Mouse (Mus musculus) lung, postnatal 0 days (tissue): ENCODE data around the gene Atp5b. TPM values are rescaled to one million over a fixed set of nuclear protein-coding genes. Genes with fewer than 3 reads are reported as not detected.

Source experiments
- ATAC-seq: fragments of 200-750 bp; cut with Nextera tagmentation; 2 replicates; pipeline ENCODE4 v1.8.0; 2017; ENCODE audit warnings: moderate library complexity
- DNase-seq: peaks from one replicate; pipeline ENCODE4 v3.0.0-alpha.2; 2016; ENCODE audit warnings: low spot score
- H3K27ac ChIP-seq: fragments of 300-500 bp; sonication (generic); 2 replicates; pipeline ENCODE4 v1.5.1; 2014; ENCODE audit warnings: antibody characterized with exemption, mild to moderate bottlenecking, low read length, mixed read lengths
- H3K27me3 ChIP-seq: fragments of 300-500 bp; sonication (generic); replicated peaks from 2 replicates; pipeline ENCODE4 v1.6.1; 2014; ENCODE audit warnings: low read length, mixed read lengths; ENCODE audit not compliant: insufficient read depth
- H3K36me3 ChIP-seq: fragments of 300-500 bp; sonication (generic); 2 replicates; pipeline ENCODE4 v1.6.1; 2014; ENCODE audit warnings: low read length, mixed read lengths; ENCODE audit not compliant: insufficient read depth
- H3K4me1 ChIP-seq: fragments of 300-500 bp; sonication (generic); 2 replicates; pipeline ENCODE4 v1.6.1; 2014; ENCODE audit warnings: antibody characterized with exemption, low read depth, low read length, mixed read lengths; ENCODE audit not compliant: insufficient read depth
- H3K4me2 ChIP-seq: fragments of 300-500 bp; sonication (generic); replicated peaks from 2 replicates; pipeline ENCODE4 v1.6.1; 2014; ENCODE audit warnings: low read depth, mild to moderate bottlenecking, low read length, moderate library complexity, mixed read lengths
- H3K4me3 ChIP-seq: fragments of 300-500 bp; sonication (generic); 2 replicates; pipeline ENCODE4 v1.5.1; 2014; ENCODE audit warnings: low read depth, low read length
- H3K9ac ChIP-seq: fragments of 300-500 bp; sonication (generic); replicated peaks from 2 replicates; pipeline ENCODE4 v1.6.1; 2014; ENCODE audit warnings: low read depth, mild to moderate bottlenecking
- H3K9me3 ChIP-seq: fragments of 300-500 bp; sonication (generic); 2 replicates; pipeline ENCODE4 v1.6.1; 2016; ENCODE audit warnings: low read length, mixed read lengths
- CTCF ChIP-seq: IDR thresholded peaks from 2 replicates; pipeline ENCODE4 v1.5.1; 2016; ENCODE audit warnings: antibody characterized with exemption, mild to moderate bottlenecking
- EP300 ChIP-seq: IDR thresholded peaks from 2 replicates; pipeline ENCODE4 v1.6.1; 2016; ENCODE audit warnings: antibody characterized with exemption, mild to moderate bottlenecking, control low read depth
- WGBS: fragments of 180-500 bp; shearing (Covaris S2); extraction: QIAGEN DNeasy Blood & Tissue Kit; methylation state at CpG from one replicate; pipeline ENCODE4 v1.1.7; 2014; 5-methylcytosine and 5-hydroxymethylcytosine counted together
- polyA plus RNA-seq: library from polyadenylated mRNA; unstranded; fragments of >200 nt; fragmentation: Nextera tagmentation; extraction: Ambion mirVana; gene quantifications from 2 replicates; pipeline ENCODE4 v1.2.1, GENCODE M21; 2015

Atp5b gene
- polyA plus RNA-seq, 1 experiment from 2014 or later: 1,155 TPM

- no peaks in the 10 kb centered on the region for H3K27me3 ChIP-seq
- H3K4me2 ChIP-seq: peak overlapping the region; percentile 74
These were observed 14.5 kb downstream of the Atp5b start for GRCm38 (mm10) chr10:128097587-128097971.

GRCm38 (mm10) chr10:128110103-128110761 is 27.2 kb downstream of the Atp5b start:
- Histone ChIP-seq H3K36me3 (peaks cover 31% of the 10 kb centered on the region), H3K9me3 (no peaks in the 10 kb centered on the region), H3K4me2 (no peak overlapping the region), H3K27ac (no peak overlapping the region), H3K27me3 (no peaks in the 10 kb centered on the region), H3K4me1 (no peaks in the 10 kb centered on the region), H3K9ac (no peak overlapping the region), H3K4me3 (no peak overlapping the region)
- ATAC-seq (no peak), DNase-seq (no peak)
- 80% methylated on average over 4 of the region's 4 CpGs for WGBS
- no peak for TF ChIP-seq EP300
- TF ChIP-seq CTCF: no peak

More at GRCm38 (mm10) chr10:128097587-128097971, 14.5 kb downstream of the Atp5b start:
- H3K27ac ChIP-seq: peak overlapping the region; percentile 88
- H3K36me3 ChIP-seq: no peaks in the 10 kb centered on the region
- H3K9ac ChIP-seq: peak overlapping the region; percentile 94
- under 1% methylated on average over 13 of the region's 13 CpGs for WGBS
- DNase-seq (peak; percentile 76), ATAC-seq (no peak)
- TF ChIP-seq CTCF (no peak), EP300 (0 out of 2 replicates have a peak, but pooled peaks have one; percentile 26)
- peaks cover 12% of the 10 kb centered on the region; the same call in 1 of the 2 replicates for H3K4me1 ChIP-seq
- peak overlapping the region; percentile 97 for H3K4me3 ChIP-seq
- no peaks in the 10 kb centered on the region for H3K9me3 ChIP-seq

GRCm38 (mm10) chr10:128111227-128111626 is 28.2 kb downstream of the Atp5b start:
- Histone ChIP-seq H3K9me3 (no peaks in the 10 kb centered on the region), H3K4me3 (no peak overlapping the region), H3K27me3 (no peaks in the 10 kb centered on the region), H3K4me1 (no peaks in the 10 kb centered on the region), H3K9ac (no peak overlapping the region), H3K4me2 (no peak overlapping the region), H3K27ac (no peak overlapping the region), H3K36me3 (peaks cover 35% of the 10 kb centered on the region)
- ATAC-seq: no peak
- no peak for DNase-seq
- no peak for TF ChIP-seq CTCF
- no peak for TF ChIP-seq EP300

- H3K27me3 ChIP-seq: no peaks in the 10 kb centered on the region
- no peak overlapping the region for H3K4me2 ChIP-seq
- peaks cover 79% of the 10 kb centered on the region for H3K36me3 ChIP-seq
- no peaks in the 10 kb centered on the region for H3K9me3 ChIP-seq
- no peak overlapping the region for H3K4me3 ChIP-seq
- no peak for TF ChIP-seq CTCF
- no peak for TF ChIP-seq EP300
- H3K27ac ChIP-seq: no peak overlapping the region
- WGBS: 94% methylated on average over 7 of the region's 7 CpGs
- no peak for ATAC-seq
- no peaks in the 10 kb centered on the region for H3K4me1 ChIP-seq
- H3K9ac ChIP-seq: no peak overlapping the region
- DNase-seq: no peak
These were observed 40.8 kb downstream of the Atp5b start for GRCm38 (mm10) chr10:128123833-128124232.

GRCm38 (mm10) chr10:128124831-128125230 is 41.8 kb downstream of the Atp5b start:
- TF ChIP-seq EP300 (no peak), CTCF (no peak)
- no peaks in the 10 kb centered on the region for H3K27me3 ChIP-seq
- no peak overlapping the region for H3K4me2 ChIP-seq
- H3K4me1 ChIP-seq: no peaks in the 10 kb centered on the region
- 92% methylated on average over 9 of the region's 9 CpGs for WGBS
- ATAC-seq: no peak
- no peak overlapping the region for H3K9ac ChIP-seq
- DNase-seq: no peak
- peaks cover 70% of the 10 kb centered on the region for H3K36me3 ChIP-seq
- no peak overlapping the region for H3K27ac ChIP-seq
- no peak overlapping the region for H3K4me3 ChIP-seq
- no peaks in the 10 kb centered on the region for H3K9me3 ChIP-seq

- Histone ChIP-seq H3K4me3 (no peak overlapping the region), H3K9me3 (no peaks in the 10 kb centered on the region), H3K27me3 (no peaks in the 10 kb centered on the region), H3K4me2 (no peak overlapping the region), H3K9ac (no peak overlapping the region), H3K27ac (no peak overlapping the region), H3K36me3 (peaks cover 68% of the 10 kb centered on the region), H3K4me1 (no peaks in the 10 kb centered on the region)
- DNase-seq: no peak
- ATAC-seq: no peak
- WGBS: 87% methylated on average over 14 of the region's 14 CpGs
- TF ChIP-seq CTCF (no peak), EP300 (no peak)
These were observed 42.9 kb downstream of the Atp5b start for GRCm38 (mm10) chr10:128125951-128126350.

- Histone ChIP-seq H3K9me3 (no peaks in the 10 kb centered on the region), H3K4me3 (no peak overlapping the region), H3K36me3 (peaks cover 62% of the 10 kb centered on the region), H3K27ac (no peak overlapping the region), H3K27me3 (no peaks in the 10 kb centered on the region), H3K9ac (no peak overlapping the region), H3K4me1 (no peaks in the 10 kb centered on the region), H3K4me2 (no peak overlapping the region)
- 74% methylated on average over 5 of the region's 5 CpGs for WGBS
- no peak for ATAC-seq
- no peak for TF ChIP-seq CTCF
- TF ChIP-seq EP300: no peak
- DNase-seq: no peak
These were observed 44.4 kb downstream of the Atp5b start for GRCm38 (mm10) chr10:128127497-128127896.
